Mouse (Mus musculus) ES-E14 (cell line): Measurements from ENCODE around the gene Psmb9.
"Not testable (repeated sequence)": the region's sequence is repeated elsewhere in the genome, so short reads cannot be mapped to it uniquely, and the experiment has no call there.

Source experiments
- CHD2 ChIP-seq: IDR thresholded peaks from 2 replicates; pipeline ENCODE4 v1.6.1; 2014; ENCODE audit warnings: mild to moderate bottlenecking, low read depth, low read length, inconsistent platforms
- HCFC1 ChIP-seq: IDR thresholded peaks from 2 replicates; pipeline ENCODE4 v1.6.1; 2012; ENCODE audit warnings: low read length, inconsistent platforms, borderline replicate concordance; ENCODE audit not compliant: insufficient read depth
- MAFK ChIP-seq: IDR thresholded peaks from 2 replicates; pipeline ENCODE4 v1.6.1; 2014; ENCODE audit warnings: mild to moderate bottlenecking, low read depth, low read length, inconsistent platforms; ENCODE audit not compliant: insufficient read depth
- ZC3H11A ChIP-seq: IDR thresholded peaks from 2 replicates; pipeline ENCODE4 v1.6.1; 2012; ENCODE audit warnings: low read depth, mild to moderate bottlenecking, inconsistent platforms, low read length, borderline replicate concordance
- ZNF384 ChIP-seq: IDR thresholded peaks from 2 replicates; pipeline ENCODE4 v1.6.1; 2012; ENCODE audit warnings: low read depth, low read length, inconsistent platforms

GRCm38 (mm10) chr17:34225911-34226310 is 38.3 kb upstream of the Psmb9 start:
- not testable (repeated sequence) for TF ChIP-seq HCFC1, ZNF384, MAFK, ZC3H11A, CHD2
